Mouse (Mus musculus): ENCODE data around the gene Ap4e1.

DNA sequence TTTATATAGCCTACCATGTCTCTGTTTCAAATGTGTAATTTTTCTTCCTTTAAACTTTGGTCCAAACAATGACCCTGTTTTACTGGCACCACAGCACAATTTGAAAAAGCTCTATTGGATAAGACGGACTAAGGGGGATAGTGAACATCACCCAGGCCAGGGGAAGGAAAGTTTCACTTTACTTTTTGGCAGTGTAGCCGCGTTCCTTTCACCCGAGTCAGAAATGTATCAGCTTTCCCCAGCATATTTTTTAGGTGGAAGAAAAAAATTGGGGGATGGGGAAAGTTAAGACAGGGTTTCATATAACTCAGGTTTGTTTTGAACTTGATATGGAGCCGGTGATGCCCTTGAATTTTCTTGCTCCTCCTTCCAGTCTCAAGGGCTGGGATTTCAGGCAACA is 1.0 kb upstream of the Ap4e1 start:
- TF ChIP-seq POLR2A (IDR thresholded peaks at IDR 0.05; ENCODE audit: low read depth, low read length), result no peak
- no peak for TF ChIP-seq CTCF (IDR thresholded peaks at IDR 0.05; ENCODE audit: extremely low read depth, insufficient read length, insufficient replicate concordance, low read depth, low read length)

Measured in small intestine, adult 2 months (tissue).